ENCODE assay signal across 9 mouse cellular contexts in genomic region chr10:61759869-61760268, GRCm38 (mm10). TPM values are rescaled to one million over a fixed set of nuclear protein-coding genes. Genes with fewer than 3 reads are reported as not detected.
DNase-seq lines count a peak whose midpoint lies in the region; ATAC-seq and TF ChIP-seq lines count a peak whose summit lies in the region.
"Had no signal": no experiment of that assay in that cellular context is flagged by ENCODE, and none has a peak within 500 bp of the region (broad histone marks: within the 10 kb centered on the region; RNA-seq: fewer than 3 reads in every experiment).

No protein-coding gene starts in this region.

- no peak overlapping the region for H3K4me2 ChIP-seq in embryonic facial prominence, embryonic 15.5 days (replicated peaks)
- H3K4me2 ChIP-seq in kidney, embryonic 16.5 days (replicated peaks; ENCODE audit: low read depth, low read length): no peak overlapping the region
- H3K4me2 ChIP-seq in stomach, embryonic 16.5 days (ENCODE audit: low read depth, low read length): no peak overlapping the region
- H3K4me2 ChIP-seq in midbrain, postnatal 0 days (ENCODE audit: low read depth, low read length, poor library complexity, severe bottlenecking): no peak overlapping the region

- no peaks in the 10 kb centered on the region for H3K79me2 ChIP-seq in liver, adult 2 months (ENCODE audit: control insufficient read depth, insufficient read depth, low read length)

- ATAC-seq in embryonic facial prominence, embryonic 15.5 days (ENCODE audit: insufficient number of reproducible peaks, low FRiP score, low TSS enrichment, low read depth): peak; percentile 82
- peak; percentile 50; the same call in 1 of the 2 replicates for ATAC-seq in kidney, embryonic 16.5 days (ENCODE audit: low FRiP score, low TSS enrichment)
- peak; percentile 83 for ATAC-seq in stomach, embryonic 16.5 days (ENCODE audit: insufficient read depth, low FRiP score)
- no peak for ATAC-seq in midbrain, postnatal 0 days (ENCODE audit: low FRiP score)

- no peaks in the 10 kb centered on the region for H3K9me3 ChIP-seq in embryonic facial prominence, embryonic 15.5 days (replicated peaks)
- H3K9me3 ChIP-seq in kidney, embryonic 16.5 days (ENCODE audit: low read length): no peaks in the 10 kb centered on the region
- no peaks in the 10 kb centered on the region for H3K9me3 ChIP-seq in stomach, embryonic 16.5 days (replicated peaks; ENCODE audit: control insufficient read depth, low read length)
- no peaks in the 10 kb centered on the region for H3K9me3 ChIP-seq in midbrain, postnatal 0 days (ENCODE audit: low read length)

- WGBS in liver, adult 2 months: 67% methylated on average over 6 of the region's 6 CpGs
- WGBS in embryonic facial prominence, embryonic 15.5 days: 29% methylated on average over 6 of the region's 6 CpGs
- WGBS in kidney, embryonic 16.5 days: 27% methylated on average over 6 of the region's 6 CpGs
- 22% methylated on average over 6 of the region's 6 CpGs for WGBS in stomach, embryonic 16.5 days
- WGBS in midbrain, postnatal 0 days: 67% methylated on average over 6 of the region's 6 CpGs

- H3K4me3 ChIP-seq in liver, adult 2 months (ENCODE audit: insufficient read depth, low read depth, low read length): no peak overlapping the region
- H3K4me3 ChIP-seq in embryonic facial prominence, embryonic 15.5 days (replicated peaks): no peak overlapping the region
- no peak overlapping the region for H3K4me3 ChIP-seq in kidney, embryonic 16.5 days (ENCODE audit: low read length)
- H3K4me3 ChIP-seq in stomach, embryonic 16.5 days (replicated peaks; ENCODE audit: low read length): no peak overlapping the region
- no peak overlapping the region for H3K4me3 ChIP-seq in midbrain, postnatal 0 days (ENCODE audit: low read depth, low read length)

- H3K36me3 ChIP-seq in liver, adult 2 months (ENCODE audit: control insufficient read depth, insufficient read depth, low read length): no peaks in the 10 kb centered on the region
- H3K36me3 ChIP-seq in embryonic facial prominence, embryonic 15.5 days: peaks cover 22% of the 10 kb centered on the region
- peaks cover 12% of the 10 kb centered on the region for H3K36me3 ChIP-seq in kidney, embryonic 16.5 days (ENCODE audit: insufficient read depth, low read length)
- H3K36me3 ChIP-seq in stomach, embryonic 16.5 days (ENCODE audit: control insufficient read depth, insufficient read depth, low read length): no peaks in the 10 kb centered on the region
- H3K36me3 ChIP-seq in midbrain, postnatal 0 days (ENCODE audit: insufficient read depth, low read length): peaks cover 10% of the 10 kb centered on the region

- no peak for TF ChIP-seq POLR2A in liver, adult 2 months (IDR thresholded peaks at IDR 0.05; ENCODE audit: extremely low read depth, insufficient read depth, low read length)

- no peak overlapping the region for H3K27ac ChIP-seq in liver, adult 2 months (replicated peaks; ENCODE audit: insufficient read depth, low read depth, low read length)
- H3K27ac ChIP-seq in embryonic facial prominence, embryonic 15.5 days (replicated peaks): peak overlapping the region; percentile 72
- H3K27ac ChIP-seq in kidney, embryonic 16.5 days (ENCODE audit: low read length): no peak overlapping the region
- no peak overlapping the region; the same call in 1 of the 2 replicates for H3K27ac ChIP-seq in stomach, embryonic 16.5 days (ENCODE audit: low read length)
- no peak overlapping the region for H3K27ac ChIP-seq in midbrain, postnatal 0 days (ENCODE audit: low read depth, low read length)

- H3K4me1 ChIP-seq in liver, adult 2 months (ENCODE audit: control insufficient read depth, insufficient read depth, low read length): no peaks in the 10 kb centered on the region
- peaks cover 35% of the 10 kb centered on the region for H3K4me1 ChIP-seq in embryonic facial prominence, embryonic 15.5 days
- H3K4me1 ChIP-seq in kidney, embryonic 16.5 days (ENCODE audit: insufficient read depth, low read length): peaks cover 12% of the 10 kb centered on the region
- peaks cover under 1% of the 10 kb centered on the region; the same call in 1 of the 2 replicates for H3K4me1 ChIP-seq in stomach, embryonic 16.5 days (ENCODE audit: control insufficient read depth, insufficient read depth, low read length)
- no peaks in the 10 kb centered on the region for H3K4me1 ChIP-seq in midbrain, postnatal 0 days (ENCODE audit: insufficient read depth, low read length)

- no peak overlapping the region for H3K9ac ChIP-seq in liver, adult 2 months (ENCODE audit: low read depth, low read length)
- H3K9ac ChIP-seq in embryonic facial prominence, embryonic 15.5 days: no peak overlapping the region
- no peak overlapping the region for H3K9ac ChIP-seq in kidney, embryonic 16.5 days (replicated peaks; ENCODE audit: low read length)
- no peak overlapping the region for H3K9ac ChIP-seq in stomach, embryonic 16.5 days (ENCODE audit: low read length)
- no peak overlapping the region for H3K9ac ChIP-seq in midbrain, postnatal 0 days (replicated peaks; ENCODE audit: low read length, poor library complexity, severe bottlenecking)

- no peaks in the 10 kb centered on the region for H3K27me3 ChIP-seq in liver, adult 2 months (ENCODE audit: control insufficient read depth, insufficient read depth, low read length)
- no peaks in the 10 kb centered on the region for H3K27me3 ChIP-seq in embryonic facial prominence, embryonic 15.5 days
- no peaks in the 10 kb centered on the region for H3K27me3 ChIP-seq in kidney, embryonic 16.5 days (ENCODE audit: insufficient read depth, low read length)
- H3K27me3 ChIP-seq in stomach, embryonic 16.5 days (ENCODE audit: control insufficient read depth, insufficient read depth, low read length): no peaks in the 10 kb centered on the region
- no peaks in the 10 kb centered on the region for H3K27me3 ChIP-seq in midbrain, postnatal 0 days (ENCODE audit: insufficient read depth, low read length)

- no peak for TF ChIP-seq CTCF in liver, adult 2 months (IDR thresholded peaks at IDR 0.05; ENCODE audit: low read depth, low read length)
- TF ChIP-seq CTCF in midbrain, postnatal 0 days (IDR thresholded peaks at IDR 0.05): no peak

- DNase-seq in liver, adult 2 months (ENCODE audit: extremely low read depth, low read depth, low spot score): peak; percentile 9
- no peak for DNase-seq in liver
- no peak for DNase-seq in right cerebral cortex, postnatal 10 days (ENCODE audit: low spot score in 2 of 2)
- DNase-seq in midbrain, postnatal 0 days (ENCODE audit: low spot score): no peak
- DNase-seq in urinary bladder, postnatal 4 days (ENCODE audit: low spot score in 2 of 2): no peak

RNA-seq across cellular contexts. Expression of gene H2afy2, which starts 24.1 kb away (rescaled TPM):
- total RNA-seq in liver, adult 2 months (2014; rRNA removed): 0.67 and 0.74 TPM in 2 replicates
- polyA plus RNA-seq in liver, adult 2 months (2012; rRNA removed): 0.21 and 0.40 TPM in 2 replicates
- 159 and 168 TPM in 2 replicates for polyA plus RNA-seq in embryonic facial prominence, embryonic 15.5 days (2015; fragmentation: Nextera tagmentation; extraction: Ambion mirVana)
- polyA plus RNA-seq in kidney, embryonic 16.5 days (2015; fragmentation: Nextera tagmentation; extraction: Ambion mirVana): 140 and 155 TPM in 2 replicates
- 78.0 and 86.3 TPM in 2 replicates for polyA plus RNA-seq in stomach, embryonic 16.5 days (2015; fragmentation: Nextera tagmentation; extraction: Ambion mirVana)
- total RNA-seq in midbrain, postnatal 0 days (2014; rRNA removed): 116 and 123 TPM in 2 replicates
- polyA plus RNA-seq in midbrain, postnatal 0 days (2015; fragmentation: Nextera tagmentation; extraction: Ambion mirVana): 185 and 206 TPM in 2 replicates
- total RNA-seq: MEL had no signal

RNA-seq across cellular contexts. Expression of gene Aifm2, which starts 44.8 kb away (rescaled TPM):
- 19.8 and 22.4 TPM in 2 replicates for total RNA-seq in liver, adult 2 months (2014; rRNA removed)
- polyA plus RNA-seq in liver, adult 2 months (2012; rRNA removed): 19.3 and 23.2 TPM in 2 replicates
- polyA plus RNA-seq in embryonic facial prominence, embryonic 15.5 days (2015; fragmentation: Nextera tagmentation; extraction: Ambion mirVana): 10.8 and 12.4 TPM in 2 replicates
- 24.3 and 28.0 TPM in 2 replicates for polyA plus RNA-seq in kidney, embryonic 16.5 days (2015; fragmentation: Nextera tagmentation; extraction: Ambion mirVana)
- 16.0 and 16.2 TPM in 2 replicates for polyA plus RNA-seq in stomach, embryonic 16.5 days (2015; fragmentation: Nextera tagmentation; extraction: Ambion mirVana)
- 21.4 and 27.4 TPM in 2 replicates for total RNA-seq in midbrain, postnatal 0 days (2014; rRNA removed)
- polyA plus RNA-seq in midbrain, postnatal 0 days (2015; fragmentation: Nextera tagmentation; extraction: Ambion mirVana): 18.6 and 19.2 TPM in 2 replicates

Comparison
In these comparisons a context has a peak if more than half of its experiments do, and no peak if none do; other contexts are left out.
1. RNA of gene H2afy2, which starts 24.1 kb away (polyA plus RNA-seq): 185 to 206 TPM in midbrain, postnatal 0 days, 159 to 168 TPM in embryonic facial prominence, embryonic 15.5 days, 140 to 155 TPM in kidney, embryonic 16.5 days and 78.0 to 86.3 TPM in stomach, embryonic 16.5 days; 0.21 to 0.40 TPM in liver, adult 2 months; every median in the first group is over 10 times any median in the second.